Mouse (Mus musculus): ENCODE measurements at regions not wholly inside any gene's neighbourhood (a gene's known extent, or its start where the extent isn't known, plus 50 kb on each side); places are given as distances from the start of the nearest gene placed in this dataset.

DNA sequence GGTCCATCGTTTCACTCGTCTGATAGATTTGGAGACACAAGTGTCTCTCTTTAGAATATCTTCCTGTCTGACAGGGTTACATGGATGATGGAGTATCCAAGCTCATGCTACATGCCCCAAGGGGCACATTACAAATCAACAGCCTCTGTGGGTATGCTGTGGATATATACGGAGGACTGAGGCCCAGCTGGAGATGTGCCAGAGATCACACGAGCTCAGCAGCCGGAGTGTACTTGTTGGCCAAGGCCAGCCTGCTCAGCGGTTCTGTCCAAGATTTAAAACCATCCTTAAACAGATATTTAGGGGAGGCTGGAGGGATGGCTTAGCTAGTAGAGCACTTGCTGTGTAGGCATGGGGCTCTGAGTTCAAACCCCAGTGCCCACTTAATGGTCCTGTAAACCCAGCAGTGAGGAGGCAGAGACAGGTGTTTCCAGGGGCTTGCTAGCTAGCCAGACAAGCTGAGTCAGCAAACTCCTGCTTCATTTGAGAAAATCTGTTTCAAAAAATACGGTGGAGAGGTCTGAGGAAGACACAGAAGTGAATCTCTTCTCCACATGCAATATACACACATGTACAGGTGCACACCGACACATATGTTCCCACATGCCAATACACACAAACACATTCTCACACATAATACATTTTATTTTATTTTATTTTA is 85.6 kb upstream of the Aldh1b1 start:
- in situ Hi-C loops (cut with MboI, MseI) = no loop called here

DNA sequence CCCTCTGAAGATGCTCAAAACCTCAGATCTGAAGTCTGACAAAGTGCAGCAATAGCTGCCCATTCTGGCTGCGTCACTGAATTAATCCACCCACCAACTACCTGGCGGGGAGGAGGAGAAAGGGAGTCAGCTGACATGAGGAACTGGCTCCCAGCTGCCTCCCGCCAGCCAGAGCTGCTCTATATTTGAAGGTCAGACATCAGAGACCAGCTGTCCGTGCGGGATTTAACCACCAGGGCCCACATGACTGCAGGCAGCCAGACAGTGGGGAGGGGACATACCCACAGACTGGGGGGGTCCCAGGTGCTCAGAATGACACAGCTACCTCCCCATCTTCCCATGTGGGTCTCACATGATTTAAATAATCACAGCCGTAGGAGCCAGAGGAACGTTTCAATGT is 94.8 kb upstream of the Aldh1b1 start:
- in situ Hi-C loops (cut with MboI, MseI) = no loop called here

DNA sequence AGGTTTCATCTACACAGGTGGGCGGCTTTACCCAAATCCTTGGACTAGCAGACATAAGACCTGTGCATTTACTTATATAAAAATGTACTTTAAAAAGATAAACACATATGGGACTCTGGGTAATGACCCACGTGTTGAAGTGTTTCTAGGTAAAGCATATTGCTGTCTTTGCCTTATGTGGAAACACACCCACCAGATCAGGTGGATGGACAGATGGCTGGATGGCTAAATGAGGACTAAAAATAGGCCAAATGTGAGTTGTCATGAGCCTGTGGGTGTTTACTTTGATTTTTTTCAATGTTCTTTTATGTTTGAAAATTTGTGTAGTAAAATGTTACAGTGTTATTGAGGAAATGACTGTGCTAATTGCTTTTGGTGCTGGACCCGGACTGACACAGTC is 99.2 kb upstream of the Aldh1b1 start:
- in situ Hi-C loops (cut with MboI, MseI) = no loop called here

DNA sequence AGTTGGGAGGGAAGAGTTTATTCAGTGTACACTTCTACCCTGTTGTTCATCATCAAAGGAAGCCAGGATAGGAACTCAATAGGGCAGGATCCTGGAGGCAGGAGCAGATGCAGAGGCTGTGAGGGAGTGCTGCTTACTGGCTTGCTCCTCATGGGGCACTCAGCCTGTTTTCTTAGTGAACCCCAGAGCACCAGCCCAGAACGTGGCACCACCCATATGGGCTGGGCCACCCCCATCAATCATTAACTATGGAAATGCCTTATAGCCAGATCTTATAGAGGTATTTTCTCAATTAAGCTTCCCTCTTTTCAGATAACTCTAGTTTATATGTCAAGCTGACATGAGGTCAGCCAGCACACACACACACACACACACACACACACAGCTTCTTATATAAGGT is 103.6 kb upstream of the Aldh1b1 start:
- in situ Hi-C loops (cut with MboI, MseI) = no loop called here

DNA sequence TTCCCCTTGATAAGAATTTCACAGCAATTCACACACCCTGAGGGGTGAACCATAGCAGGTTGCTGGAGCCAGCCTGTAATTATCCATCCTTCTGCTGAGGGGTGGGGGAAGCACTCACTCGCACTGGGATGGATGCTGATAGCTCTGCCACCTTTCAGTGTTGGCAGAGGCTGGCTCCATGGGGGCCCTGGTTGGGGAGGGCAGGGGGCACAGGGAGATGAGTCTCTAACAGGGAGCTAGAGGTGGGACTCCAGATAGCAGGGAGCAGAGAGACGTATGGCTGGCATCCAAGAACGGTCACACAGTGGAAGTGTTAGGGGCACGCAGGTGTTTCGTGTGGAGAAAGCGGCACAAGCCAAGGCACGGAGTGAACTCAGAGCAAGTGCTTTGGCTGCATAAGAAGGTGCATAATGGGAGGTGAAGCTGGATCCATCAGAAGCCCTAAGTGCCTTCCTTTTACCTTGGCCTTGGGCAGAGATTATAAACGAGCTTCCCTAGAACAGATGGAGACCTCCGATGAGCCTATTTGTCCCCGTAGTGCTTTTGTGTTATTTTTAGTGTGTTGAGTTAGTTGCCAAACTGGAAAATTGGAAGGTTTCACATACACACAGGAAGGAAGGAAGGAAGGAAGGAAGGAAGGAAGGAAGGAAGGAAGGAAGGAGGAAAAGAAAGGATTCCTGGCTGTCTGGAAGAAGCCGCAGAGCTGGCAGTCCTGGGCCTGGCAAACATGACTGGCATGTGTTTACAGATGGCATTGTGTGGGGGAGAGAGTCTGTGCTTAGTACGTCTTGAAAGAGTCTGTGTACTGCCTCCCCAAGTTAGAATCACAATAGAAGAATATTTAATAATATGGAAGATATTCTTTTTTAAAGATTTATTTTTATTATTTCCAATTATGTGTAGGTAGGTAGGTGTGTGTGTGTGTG is 108.6 kb upstream of the Aldh1b1 start:
- in situ Hi-C loops (cut with MboI, MseI) = no loop called here

DNA sequence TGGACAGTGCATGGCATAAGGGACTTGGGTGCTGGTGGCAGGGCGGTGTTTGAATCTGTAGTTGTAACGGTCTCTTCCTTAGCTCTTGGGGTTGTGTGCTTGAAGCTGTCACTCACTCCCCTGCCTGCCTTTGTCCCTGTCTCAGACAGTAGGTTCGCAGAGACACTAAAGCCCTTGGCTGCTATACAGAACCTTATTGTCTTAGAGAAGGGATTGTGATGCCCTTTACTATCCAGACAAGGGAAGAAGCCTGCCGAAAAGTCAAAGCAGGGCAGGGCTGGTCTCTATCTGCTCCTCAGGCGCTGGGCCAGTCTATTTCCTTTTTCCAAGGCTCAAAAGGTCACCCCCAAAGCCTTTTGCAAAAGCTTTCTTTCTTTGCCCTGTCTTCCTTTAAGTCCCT is 109.2 kb upstream of the Aldh1b1 start:
- in situ Hi-C loops (cut with MboI, MseI) = no loop called here

DNA sequence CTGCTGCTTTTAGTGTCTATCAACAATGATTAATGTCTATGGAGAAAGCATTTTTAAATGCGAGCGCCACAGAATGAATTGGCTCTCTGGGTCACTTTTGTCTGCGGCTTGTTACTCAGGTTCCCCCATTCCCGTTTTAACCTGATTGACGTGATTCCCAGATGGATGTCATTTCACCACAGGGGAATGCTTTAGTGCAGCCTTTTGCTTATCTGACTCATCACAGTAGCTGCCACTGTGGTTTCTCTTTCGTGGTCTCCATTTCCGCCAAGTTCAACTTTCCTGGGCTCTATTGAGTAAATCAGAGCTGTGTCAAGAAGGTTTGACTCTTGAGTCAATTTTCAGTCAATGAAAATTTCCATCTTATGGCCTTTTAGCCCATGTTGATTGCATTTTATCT is 110.6 kb upstream of the Aldh1b1 start:
- in situ Hi-C loops (cut with MboI, MseI) = no loop called here

DNA sequence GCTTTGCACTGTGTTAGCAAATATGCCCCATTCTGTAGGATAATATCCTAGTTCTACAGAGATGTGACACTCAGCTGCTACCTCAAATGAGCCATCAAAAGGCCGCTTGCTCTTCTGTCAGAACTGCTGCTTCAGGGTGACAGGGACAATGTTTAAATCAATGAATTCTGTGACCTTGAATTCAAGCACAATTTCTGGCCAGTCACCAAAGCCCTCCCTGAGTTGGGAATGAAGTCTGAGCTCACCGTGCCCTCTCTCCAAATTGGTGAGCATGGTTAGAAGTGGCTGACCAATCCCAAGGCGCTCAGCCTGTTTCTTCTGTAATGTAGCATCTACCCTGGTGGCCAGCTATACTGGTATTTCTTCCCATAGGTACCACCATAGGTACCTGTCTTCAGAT is 113.8 kb upstream of the Aldh1b1 start:
- in situ Hi-C loops (cut with MboI, MseI) = no loop called here

DNA sequence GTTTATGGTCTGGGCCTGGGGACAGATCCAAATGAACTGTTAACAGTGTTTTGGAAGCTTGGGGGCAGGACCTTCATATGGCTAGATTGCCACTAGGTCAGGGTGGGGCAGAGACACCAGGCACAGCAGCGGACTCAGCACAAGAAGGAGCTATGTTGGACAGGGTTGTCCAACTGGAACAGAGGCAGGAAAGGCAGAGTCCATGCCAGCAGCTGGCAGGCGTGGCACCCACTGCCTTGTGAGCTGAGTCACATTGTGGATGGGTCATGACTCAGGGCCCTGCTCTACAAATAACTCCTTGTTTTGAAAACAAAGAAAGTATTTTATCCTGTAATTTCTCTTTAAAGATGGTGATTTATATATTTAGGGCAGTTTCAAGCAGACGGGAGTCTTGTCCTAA is 115.6 kb upstream of the Aldh1b1 start:
- in situ Hi-C loops (cut with MboI, MseI) = no loop called here

DNA sequence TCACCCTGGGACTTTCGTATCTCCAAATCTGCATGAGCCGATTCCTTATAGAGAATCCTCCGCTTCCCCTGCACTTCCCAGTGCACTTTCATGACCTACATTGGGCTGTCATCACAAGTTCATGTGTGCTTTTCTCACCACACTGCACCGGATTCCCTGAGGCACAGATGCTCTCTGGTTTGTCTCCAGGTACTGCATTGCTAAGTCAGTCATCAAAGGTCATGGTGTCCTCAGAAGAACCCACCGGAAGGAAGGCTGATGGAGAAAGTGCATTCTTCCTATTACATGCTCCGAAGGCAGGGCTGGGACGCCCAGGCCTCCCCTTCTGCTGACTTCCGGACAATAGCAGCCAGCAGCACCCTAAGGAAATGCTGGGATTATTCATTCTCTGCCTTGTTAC is 116.1 kb upstream of the Aldh1b1 start:
- in situ Hi-C loops (cut with MboI, MseI) = no loop called here

DNA sequence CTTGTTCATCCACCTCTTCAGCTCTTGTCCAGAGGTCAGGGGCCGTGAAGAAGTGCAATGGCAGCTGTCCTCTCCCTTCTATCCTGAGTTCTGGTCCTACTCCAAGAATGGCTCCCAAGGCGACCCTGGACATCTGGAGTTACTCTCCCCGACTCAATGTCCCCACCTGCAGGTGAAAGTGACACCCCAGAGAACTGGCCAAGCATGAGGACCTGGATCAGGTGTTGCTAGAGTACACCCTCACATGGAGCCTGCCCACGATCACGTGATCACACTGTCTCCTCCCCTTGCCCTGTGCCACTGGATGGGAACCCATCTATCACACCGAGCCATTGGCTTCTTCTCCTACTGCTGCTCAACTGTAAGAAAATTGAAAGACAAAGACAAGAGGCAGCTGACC is 122.7 kb upstream of the Aldh1b1 start:
- in situ Hi-C loops (cut with MboI, MseI) = no loop called here

DNA sequence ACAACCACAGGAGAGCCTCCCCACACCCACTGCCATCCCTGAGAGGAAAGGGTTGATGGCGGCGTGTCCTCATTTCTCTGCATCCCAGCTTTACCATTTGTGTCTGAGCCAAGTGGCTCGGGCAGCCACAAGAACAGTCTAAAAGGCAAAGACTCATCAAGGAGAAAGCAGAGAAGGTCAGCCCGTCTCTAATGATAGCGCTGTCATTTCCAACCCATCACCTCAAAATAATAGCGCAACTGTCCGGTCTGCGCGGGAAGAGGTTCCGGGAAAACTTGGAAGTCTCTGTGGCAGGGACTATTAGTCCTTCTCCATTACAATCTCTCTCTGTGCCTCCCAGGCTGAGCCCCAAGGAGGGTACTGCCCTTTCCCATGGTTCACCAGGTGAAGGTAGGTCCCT is 124.5 kb upstream of the Aldh1b1 start:
- in situ Hi-C loops (cut with MboI, MseI) = no loop called here

DNA sequence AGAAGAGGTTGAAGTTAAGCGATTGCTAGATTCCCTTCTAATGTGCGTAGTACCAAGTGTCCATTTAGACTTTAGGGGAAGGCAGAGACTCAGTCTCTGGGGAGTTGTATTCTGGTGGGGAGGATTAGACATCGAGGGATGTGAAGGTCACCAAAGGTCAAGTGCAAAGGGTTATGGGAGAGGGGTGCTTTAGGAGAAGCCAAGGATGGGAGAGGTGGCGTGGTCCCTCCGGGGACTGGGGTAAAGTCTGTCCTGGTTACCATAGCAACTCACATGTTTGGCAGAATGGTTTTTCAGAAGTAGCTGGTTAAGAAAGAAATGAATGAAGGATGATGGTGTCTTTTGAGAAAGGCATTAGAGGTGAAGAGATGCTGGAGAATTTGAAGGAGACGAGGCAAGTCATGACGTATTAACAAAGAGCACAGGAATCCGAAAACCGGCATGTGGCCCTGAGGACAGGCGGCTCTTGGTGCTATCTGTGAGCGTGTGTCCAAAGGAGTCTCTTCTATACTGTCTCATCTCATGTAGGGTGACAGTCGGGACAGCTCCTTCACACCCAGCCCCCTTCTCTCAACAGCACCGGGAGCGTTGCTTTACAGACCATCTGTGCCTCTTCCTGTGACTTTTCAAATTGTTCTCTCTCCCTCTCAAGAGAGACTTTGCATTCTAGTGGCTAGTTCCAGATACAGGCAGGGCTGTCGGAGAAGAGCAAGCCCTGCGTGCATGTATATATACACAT is 125.6 kb upstream of the Aldh1b1 start:
- in situ Hi-C loops (cut with MboI, MseI) = no loop called here

DNA sequence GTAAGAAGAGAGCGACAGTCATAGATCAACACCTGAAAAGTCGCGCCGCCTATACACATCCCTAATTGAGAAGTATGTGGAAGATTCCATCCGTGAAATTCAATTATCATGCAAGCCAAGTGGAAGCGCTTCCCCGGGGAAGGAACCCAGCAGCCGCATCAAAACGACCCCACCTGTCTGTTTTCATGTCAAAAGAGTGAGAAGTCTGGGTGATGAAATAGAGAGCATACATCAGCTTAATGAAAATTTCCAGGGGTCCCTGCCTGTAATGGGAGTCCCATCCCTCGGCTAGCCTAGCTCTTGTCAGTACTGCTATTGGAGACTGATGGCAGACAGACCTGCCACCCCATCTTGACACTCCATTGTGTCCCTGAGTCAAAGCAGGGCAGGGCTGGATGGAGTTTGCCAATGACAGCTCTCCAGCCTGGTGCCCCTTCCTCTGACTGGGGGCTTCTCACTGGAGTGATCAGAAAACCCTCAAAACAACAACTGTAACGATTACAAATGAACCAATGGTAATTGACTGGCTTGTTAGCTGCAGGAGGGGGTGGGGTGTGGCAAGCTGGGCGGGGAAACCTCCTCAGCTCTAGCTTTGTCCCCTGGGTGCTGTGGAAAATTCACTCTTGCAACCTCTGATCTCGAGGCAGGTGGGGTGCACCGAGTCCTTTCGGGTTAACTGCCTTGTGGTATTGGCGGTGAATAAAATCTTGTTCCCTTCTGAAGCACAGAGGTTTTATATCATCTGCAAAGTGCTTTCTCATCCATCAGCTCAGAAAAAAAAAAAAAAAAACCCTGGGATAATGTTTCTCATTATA is 126.4 kb upstream of the Aldh1b1 start:
- in situ Hi-C loops (cut with MboI, MseI) = no loop called here

DNA sequence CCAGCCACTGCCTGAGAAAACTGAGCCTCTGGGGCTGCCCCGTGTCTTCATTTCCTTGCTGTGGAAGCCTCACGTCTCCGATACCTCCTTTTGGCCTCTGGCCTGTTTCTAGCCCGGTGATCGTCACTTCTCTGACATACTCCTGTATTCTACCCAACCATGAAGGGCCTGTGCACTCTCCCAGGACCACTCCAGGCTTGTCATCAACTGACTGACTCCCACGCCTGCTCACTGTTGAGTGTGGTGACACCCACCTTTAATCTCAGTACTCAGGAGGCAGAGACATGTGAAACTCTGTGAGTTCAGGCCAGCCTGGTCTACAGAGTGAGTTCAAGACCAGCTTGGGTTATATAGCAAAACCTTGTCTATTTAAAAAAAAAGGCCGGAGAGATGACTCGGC is 132.1 kb upstream of the Shb start:
- in situ Hi-C loops (cut with MboI, MseI) = no loop called here

DNA sequence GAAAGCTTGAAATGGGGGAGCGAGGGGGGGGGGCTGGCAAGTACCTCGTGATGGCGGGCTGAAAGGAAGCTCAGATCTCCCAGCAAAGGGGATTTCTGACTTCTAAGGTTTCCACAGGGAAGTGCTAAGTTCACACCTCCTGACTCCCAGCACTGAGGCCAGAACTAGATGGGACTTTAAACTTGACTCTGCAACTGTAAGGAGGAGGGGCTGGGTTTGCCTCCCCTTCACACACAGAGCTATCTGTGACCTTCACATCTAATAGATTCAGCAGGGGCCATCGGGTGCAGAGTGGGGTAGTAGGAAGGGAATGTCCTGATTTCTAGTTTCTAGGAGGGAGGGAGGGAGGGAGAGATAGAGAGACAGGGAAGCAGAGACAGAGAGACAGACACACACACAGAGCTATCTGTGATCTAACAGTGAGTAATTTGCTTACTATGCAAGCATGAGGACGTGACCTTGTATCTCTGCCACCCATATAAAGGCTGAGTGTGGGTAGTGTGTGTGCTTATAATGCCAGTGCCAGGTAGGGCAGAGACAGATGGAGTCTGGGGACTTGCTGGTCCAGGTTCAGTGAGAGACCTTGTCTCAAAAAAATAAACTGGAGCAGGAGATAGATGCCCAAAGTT is 125.2 kb upstream of the Shb start:
- in situ Hi-C loops (cut with MboI, MseI) = no loop called here

DNA sequence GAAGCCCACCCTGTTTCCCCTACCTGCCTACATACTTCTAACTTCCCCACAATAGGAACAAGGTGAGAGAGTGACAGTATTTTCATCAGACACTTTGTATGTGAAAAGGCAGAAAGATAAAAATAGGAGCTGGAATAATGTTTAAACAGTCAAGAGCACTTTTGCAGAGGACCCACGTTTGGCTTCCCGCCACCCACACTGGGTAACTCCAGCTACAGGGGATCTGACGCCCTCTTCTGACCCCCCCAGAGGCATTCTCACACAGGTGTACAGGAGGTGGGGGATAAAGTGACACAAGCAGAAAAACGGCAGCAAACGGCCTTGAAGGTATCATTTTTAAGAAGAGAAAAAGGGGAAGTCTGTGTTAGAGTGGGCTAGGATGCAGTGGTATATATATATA is 123.5 kb upstream of the Shb start:
- in situ Hi-C loops (cut with MboI, MseI) = no loop called here

DNA sequence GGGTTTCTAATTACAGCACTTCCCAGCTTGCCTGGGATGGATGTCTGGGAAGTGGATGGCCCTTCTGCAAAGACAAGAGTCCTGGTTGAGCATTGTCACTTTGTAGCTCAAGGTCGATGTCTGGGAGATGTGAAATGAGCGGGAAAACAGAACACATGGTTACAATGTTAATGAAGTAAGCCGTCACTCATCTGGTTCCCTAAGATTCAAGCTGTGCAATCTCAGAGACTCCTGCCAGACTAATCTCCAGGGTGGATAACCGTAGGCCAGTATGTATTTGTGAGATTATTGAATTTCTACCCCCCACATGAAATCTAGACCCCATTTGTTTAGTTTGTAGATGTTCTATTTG is 122.5 kb upstream of the Shb start:
- in situ Hi-C loops (cut with MboI, MseI) = no loop called here

DNA sequence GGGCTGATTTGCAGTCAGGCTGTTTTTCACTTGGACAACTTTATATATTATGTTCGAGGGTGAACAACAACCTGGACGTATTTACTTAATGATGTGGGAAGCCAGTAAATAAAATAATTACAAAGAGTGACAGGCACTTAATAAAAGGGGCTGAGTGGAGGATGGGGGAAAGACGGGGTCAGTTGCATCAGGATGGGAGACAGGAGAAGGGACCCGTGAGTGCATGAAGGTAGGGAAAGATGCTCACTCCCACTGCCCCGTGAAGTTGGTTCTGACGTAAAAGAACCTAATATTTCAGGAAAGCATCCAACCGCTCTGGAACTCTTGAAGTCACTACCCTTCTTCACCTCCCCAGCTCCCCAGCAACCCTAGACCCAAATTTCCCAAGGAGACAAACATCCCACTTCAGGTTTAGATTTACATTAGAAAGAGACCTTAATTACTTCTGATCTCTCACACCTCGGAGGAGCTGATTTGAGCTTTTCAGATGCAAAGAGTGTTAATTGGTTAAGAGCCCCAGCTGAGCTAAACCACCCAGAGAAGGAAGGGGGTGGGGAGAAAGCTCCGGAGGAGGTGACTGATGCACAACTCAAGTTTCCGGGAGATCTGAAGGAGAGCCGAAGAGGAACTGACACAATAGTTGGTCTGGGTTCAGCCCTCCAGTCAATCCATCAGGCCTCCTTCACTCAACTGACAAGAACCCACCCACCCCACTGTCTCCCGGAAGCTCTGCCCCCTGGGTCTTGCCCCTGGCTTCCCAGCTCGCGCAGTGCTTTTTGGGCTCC is 121.9 kb upstream of the Shb start:
- in situ Hi-C loops (cut with MboI, MseI) = no loop called here

DNA sequence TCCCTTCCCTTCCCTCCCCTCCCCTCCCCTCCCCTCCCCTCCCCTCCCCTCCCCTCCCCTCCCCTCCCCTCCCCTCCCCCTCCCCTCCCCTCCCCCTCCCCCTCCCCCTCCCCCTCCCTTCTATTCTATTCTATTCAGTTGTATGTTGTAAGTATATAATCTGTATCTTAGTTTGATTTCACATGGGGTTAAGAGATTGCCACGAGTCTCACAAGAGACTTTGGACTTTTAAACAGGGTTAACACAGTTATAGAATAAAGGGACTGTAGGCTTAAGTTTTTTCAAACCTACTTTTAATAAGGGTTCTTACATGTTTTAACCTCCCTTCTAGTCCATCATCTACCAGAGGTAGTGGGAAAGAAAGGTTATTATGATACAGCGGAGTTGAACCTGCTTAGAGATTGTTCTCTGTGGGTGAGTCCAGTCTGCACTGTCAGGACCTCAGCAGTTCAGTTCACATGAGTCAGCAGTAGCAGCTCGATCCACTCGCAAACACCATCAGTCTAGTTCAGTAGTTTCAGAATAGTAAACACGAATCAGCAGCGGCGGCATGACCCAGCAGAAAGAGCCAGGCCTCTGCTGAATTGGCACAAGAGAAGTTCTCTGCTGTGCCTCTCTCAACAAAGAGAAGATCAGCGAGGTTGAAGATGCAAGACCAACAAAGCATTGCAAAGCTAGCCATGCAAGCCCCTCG is 116.8 kb upstream of the Shb start:
- in situ Hi-C loops (cut with MboI, MseI) = no loop called here
